Mouse (Mus musculus) brown adipose tissue, adult 24 weeks (tissue): ENCODE data around the gene Itgb1bp1. TPM values are rescaled to one million over a fixed set of nuclear protein-coding genes. Genes with fewer than 3 reads are reported as not detected.

Experiments used
- H3K27ac ChIP-seq: fragments of 200-500 bp; replicated peaks from 2 replicates; pipeline ENCODE4 v1.5.1; 2012; ENCODE audit warnings: low read depth, mild to moderate bottlenecking, low read length
- H3K4me1 ChIP-seq: fragments of 200-500 bp; 2 replicates; pipeline ENCODE4 v1.6.1; 2012; ENCODE audit warnings: low read length, mixed read lengths; ENCODE audit not compliant: control insufficient read depth, insufficient read depth, insufficient read length
- H3K4me3 ChIP-seq: fragments of 200-500 bp; 2 replicates; pipeline ENCODE4 v1.5.1; 2012; ENCODE audit warnings: low read depth, mild to moderate bottlenecking, low read length, moderate library complexity; ENCODE audit not compliant: insufficient read depth
- polyA plus RNA-seq: library from polyadenylated mRNA; stranded (reverse); fragments of >200 nt; gene quantifications from 2 replicates; pipeline ENCODE4 v1.2.4, GENCODE M21; 2012; ENCODE audit not compliant: missing spikeins, insufficient read depth, insufficient read length

The Itgb1bp1 gene
- polyA plus RNA-seq, 1 experiment = 56.6 TPM

DNA sequence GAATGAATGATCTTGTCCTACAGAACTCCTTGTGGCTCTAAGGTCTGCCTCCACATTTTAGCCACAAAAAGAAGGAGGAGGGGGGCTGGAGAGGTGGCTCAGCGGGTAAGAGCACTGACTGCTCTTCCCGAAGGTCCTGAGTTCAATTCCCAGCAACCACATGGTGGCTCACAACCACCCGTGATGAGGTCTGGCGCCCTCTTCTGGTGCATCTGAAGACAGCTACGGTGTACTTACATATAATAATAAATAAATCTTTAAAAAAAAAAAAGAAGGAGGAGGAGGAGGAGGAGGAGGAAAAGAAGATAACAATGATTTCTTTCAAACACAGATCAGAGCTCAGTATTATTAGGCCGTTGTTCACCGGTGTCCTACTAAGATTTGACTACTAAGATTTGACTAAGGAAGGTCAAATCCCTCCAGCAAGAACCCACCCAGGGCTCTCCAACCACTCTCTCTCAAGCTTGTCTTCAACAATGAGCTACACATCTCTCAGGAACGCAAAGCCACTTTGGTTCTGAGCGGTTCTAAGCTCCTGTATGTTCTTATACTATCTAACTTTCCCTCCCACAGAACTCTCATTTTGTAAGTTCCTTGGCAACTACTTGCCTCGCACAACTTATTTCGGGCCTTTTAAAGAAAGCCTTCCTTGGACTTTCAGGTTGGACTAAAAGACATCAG, 1.2 kb downstream of the Itgb1bp1 start, which contains the start of gene Cpsf3:
Gene Cpsf3, plus strand, starts transcription at position 631 of the 681 bp plus-strand sequence.
- Histone ChIP-seq H3K4me1 (0 out of 2 replicates have a peak, but pooled peaks cover 8% of the 10 kb centered on the region), H3K27ac (peak within 1 kb of the TSS; percentile 91), H3K4me3 (peak within 1 kb of the TSS; percentile 99)

GRCm38 (mm10) chr12:21277352-21277864, 8.7 kb downstream of the Itgb1bp1 start:
- Histone ChIP-seq H3K27ac (no peak overlapping the region), H3K4me1 (no peaks in the 10 kb centered on the region; the same call in 1 of the 2 replicates), H3K4me3 (no peak overlapping the region)

GRCm38 (mm10) chr12:21274446-21274845, 11.6 kb downstream of the Itgb1bp1 start:
- Histone ChIP-seq H3K27ac (no peak overlapping the region), H3K4me1 (no peaks in the 10 kb centered on the region; the same call in 1 of the 2 replicates), H3K4me3 (no peak overlapping the region)

DNA sequence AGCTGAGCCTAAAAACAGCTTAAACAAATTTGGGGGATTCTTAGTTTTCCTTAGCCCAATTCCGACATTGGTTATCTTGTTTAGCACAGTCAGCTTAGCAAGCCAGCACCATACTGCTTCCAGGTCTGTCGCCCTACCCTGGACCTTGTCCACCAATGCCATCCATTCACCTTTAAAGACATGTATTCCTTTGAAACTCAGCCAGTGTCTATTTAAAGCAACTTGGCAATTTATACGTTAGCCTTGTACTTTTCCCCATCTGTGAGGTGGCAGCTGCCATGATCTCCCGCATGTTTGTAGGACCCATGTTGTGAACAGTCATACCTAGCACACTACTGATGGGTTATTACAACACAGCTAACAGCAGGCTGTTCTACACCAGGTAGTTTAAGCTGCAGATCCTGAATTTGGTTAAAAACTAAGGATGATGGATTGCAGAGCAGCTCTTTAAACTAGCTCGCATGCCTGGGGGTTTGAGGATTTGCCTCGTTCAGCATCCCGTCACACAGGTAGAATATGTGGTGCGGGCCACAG, 17.9 kb downstream of the Itgb1bp1 start:
- H3K27ac ChIP-seq = no peak overlapping the region
- peaks cover 17% of the 10 kb centered on the region for H3K4me1 ChIP-seq
- no peak overlapping the region for H3K4me3 ChIP-seq

DNA sequence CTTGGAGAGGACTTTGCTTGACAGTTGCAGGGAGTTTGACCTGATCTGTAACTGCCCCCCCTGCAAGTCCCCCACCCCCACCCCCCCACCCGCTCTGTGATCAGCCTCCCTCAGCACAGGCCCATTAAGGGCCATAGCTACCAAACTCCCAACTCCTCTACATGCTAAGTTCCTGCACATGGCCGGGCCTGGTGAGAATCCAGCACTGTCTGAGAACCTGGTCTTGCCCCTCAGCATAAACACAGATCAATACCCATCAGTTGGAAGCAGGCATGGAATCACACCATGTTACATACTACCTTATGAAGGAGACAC, 19.3 kb downstream of the Itgb1bp1 start:
- no peak overlapping the region for H3K4me3 ChIP-seq
- H3K4me1 ChIP-seq = peaks cover 19% of the 10 kb centered on the region
- H3K27ac ChIP-seq = no peak overlapping the region

DNA sequence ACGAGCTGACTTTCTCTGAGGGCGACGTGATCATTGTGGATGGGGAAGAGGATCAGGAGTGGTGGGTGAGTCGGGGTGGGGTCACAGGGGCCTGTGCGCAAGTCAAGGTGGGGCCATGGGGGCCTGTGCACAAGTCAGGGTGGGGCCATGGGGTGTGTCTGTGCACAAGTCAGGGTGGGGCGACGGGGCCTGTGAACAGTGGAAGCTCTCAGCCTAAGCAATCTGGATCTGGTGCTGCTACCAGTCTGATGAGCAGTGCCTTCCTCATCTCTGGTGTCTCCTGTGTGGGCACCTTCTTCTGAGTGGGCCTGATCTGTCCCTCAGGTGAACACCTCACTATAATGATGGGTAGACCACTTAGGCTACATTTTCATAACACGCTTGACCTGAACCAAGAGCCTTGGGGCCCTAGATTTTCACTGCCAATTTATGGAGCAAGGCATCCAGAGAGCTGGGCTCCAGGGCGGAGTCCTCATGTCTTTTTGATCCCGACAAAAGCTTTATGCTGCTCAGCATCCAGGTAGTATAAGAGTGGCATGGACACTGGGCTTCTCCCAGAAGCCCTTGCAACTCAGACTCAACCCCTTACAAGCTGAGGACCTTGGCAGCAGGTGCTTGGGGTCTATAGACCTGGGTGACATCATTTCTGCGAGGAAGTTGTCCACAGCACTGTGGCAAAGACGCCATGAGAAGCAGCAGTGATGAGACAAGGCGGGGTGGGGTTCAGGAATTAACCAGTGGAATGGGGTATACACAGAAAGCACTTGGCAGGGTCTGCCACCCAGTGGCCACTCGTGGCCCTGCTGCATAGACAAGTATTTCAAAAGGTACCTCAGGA, 19.9 kb downstream of the Itgb1bp1 start:
- H3K27ac ChIP-seq = no peak overlapping the region
- no peak overlapping the region for H3K4me3 ChIP-seq
- H3K4me1 ChIP-seq = peaks cover 19% of the 10 kb centered on the region

DNA sequence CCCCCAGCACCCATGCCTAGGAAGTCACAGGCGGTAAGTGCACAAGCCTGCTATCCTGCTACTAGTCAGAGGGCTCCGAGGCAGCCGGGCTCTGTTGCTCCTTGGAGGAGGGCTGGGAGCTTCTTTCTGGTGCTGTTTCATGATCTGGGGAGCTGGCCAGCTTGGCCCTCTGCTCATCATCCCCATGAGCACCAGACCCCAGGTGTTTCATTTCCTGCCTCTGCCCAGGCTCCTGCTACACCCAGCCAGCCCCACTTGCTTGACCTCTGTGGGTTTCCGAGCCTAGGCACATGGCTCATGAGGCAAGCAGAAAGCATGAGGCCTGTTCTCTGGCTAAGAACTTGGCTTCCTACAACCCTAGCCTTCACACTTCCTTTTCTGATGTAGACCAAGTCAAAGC, 20.6 kb downstream of the Itgb1bp1 start:
- Histone ChIP-seq H3K27ac (peak overlapping the region; percentile 21; the same call in 1 of the 2 replicates), H3K4me1 (peaks cover 19% of the 10 kb centered on the region), H3K4me3 (no peak overlapping the region)

DNA sequence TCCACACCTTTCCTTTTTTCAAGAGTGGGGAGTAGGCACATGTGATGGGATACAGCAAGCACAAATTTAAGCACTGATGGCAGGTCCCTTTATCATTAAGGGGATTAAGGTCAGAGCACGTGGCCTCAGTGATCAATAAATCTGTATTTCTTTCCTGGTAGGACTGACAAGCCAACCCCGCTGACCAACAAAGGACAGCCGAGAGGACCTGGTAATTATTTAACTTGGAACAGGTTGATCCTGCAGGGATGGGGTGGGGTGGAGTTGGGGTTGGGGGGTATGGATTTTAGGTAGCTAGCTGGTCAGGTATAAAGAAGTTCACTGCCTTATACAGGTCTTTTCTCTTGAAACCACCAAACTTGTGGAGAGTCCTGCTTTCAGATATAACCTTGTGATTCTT, 21.1 kb downstream of the Itgb1bp1 start:
- H3K4me1 ChIP-seq = peaks cover 19% of the 10 kb centered on the region
- H3K27ac ChIP-seq = peak overlapping the region; percentile 98
- no peak overlapping the region for H3K4me3 ChIP-seq

GRCm38 (mm10) chr12:21264241-21264640, 21.8 kb downstream of the Itgb1bp1 start:
- peak overlapping the region; percentile 98 for H3K27ac ChIP-seq

DNA sequence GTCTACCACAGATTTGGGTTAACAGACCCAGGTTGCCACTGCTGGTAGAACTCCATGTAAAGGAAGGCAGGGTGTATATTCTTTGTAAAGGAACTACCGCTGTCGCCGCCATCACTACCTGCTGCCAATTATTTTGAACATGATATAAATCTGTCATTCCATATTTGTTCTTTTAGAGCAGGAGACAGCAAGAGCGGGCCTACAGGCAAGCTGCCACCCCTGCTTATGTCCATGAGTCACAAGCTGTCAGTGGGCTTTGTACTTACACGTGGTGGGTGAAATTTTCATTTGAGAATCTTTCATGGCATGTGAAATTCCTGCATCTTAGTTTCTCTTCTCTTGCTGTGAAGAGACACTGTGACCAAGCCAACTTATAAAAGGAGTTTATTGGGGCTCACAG, 22.8 kb downstream of the Itgb1bp1 start:
- H3K4me3 ChIP-seq = no peak overlapping the region
- H3K27ac ChIP-seq = peak overlapping the region; percentile 82
- H3K4me1 ChIP-seq = peaks cover 19% of the 10 kb centered on the region

More at GRCm38 (mm10) chr12:21264241-21264640, 21.8 kb downstream of the Itgb1bp1 start:
- Histone ChIP-seq H3K4me1 (peaks cover 19% of the 10 kb centered on the region), H3K4me3 (no peak overlapping the region)

GRCm38 (mm10) chr12:21261521-21261920, 24.6 kb downstream of the Itgb1bp1 start:
- H3K27ac ChIP-seq = no peak overlapping the region
- H3K4me1 ChIP-seq = peaks cover 19% of the 10 kb centered on the region

DNA sequence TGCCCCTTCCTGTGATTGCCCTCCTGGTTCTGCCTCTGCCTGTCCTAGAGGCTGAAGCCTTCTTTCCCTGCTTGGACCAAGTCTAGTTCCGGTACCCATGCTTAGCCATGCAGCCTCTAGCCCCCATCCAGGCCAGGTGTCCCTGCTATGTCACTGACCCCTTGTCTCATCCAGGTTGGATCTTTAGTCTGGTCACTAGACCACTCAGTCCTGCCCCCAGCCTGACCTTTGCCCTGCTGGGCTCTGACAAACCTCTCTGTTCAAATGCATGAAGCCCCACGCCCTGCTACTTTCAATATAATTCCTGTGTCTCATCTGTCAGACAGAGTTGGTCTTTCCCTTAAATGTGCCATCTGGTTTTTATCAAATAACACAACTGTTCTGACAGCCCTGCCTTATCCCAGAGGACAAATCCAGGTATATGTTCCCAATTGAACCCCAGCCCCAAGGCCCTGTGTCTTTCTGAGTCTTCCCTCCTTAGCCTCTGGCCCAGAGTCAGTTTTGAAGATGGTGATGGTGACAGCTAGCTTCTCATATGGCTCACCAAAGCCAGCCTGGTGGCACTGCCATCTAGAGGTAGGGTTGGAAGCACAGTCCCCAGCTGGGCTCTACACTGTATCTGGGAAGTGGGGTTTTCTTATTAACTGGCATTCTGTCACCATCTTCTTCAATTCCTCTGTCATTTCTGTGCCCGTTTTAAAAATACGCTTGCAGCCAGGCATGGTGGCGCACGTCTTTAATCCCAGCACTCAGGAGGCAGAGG, 25.4 kb downstream of the Itgb1bp1 start:
- H3K4me1 ChIP-seq = peaks cover 19% of the 10 kb centered on the region
- H3K4me3 ChIP-seq = no peak overlapping the region
- no peak overlapping the region for H3K27ac ChIP-seq

More at GRCm38 (mm10) chr12:21261521-21261920, 24.6 kb downstream of the Itgb1bp1 start:
- H3K4me3 ChIP-seq = no peak overlapping the region

- Histone ChIP-seq H3K27ac (no peak overlapping the region), H3K4me1 (no peaks in the 10 kb centered on the region), H3K4me3 (no peak overlapping the region)
Observed at GRCm38 (mm10) chr12:21247711-21248392, 38.2 kb downstream of the Itgb1bp1 start.

GRCm38 (mm10) chr12:21244375-21244960, 41.6 kb downstream of the Itgb1bp1 start:
- Histone ChIP-seq H3K4me3 (no peak overlapping the region), H3K4me1 (no peaks in the 10 kb centered on the region), H3K27ac (no peak overlapping the region)
